Mouse (Mus musculus) lung, postnatal 0 days (tissue): ENCODE results near the gene Siva1. TPM values are rescaled to one million over a fixed set of nuclear protein-coding genes. Genes with fewer than 3 reads are reported as not detected.

Source experiments
- ATAC-seq: fragments of 200-750 bp; cut with Nextera tagmentation; 2 replicates; pipeline ENCODE4 v1.8.0; 2017; ENCODE audit warnings: moderate library complexity
- DNase-seq: peaks from one replicate; pipeline ENCODE4 v3.0.0-alpha.2; 2016; ENCODE audit warnings: low spot score
- H3K27ac ChIP-seq: fragments of 300-500 bp; sonication (generic); 2 replicates; pipeline ENCODE4 v1.5.1; 2014; ENCODE audit warnings: antibody characterized with exemption, mild to moderate bottlenecking, low read length, mixed read lengths
- H3K27me3 ChIP-seq: fragments of 300-500 bp; sonication (generic); replicated peaks from 2 replicates; pipeline ENCODE4 v1.6.1; 2014; ENCODE audit warnings: low read length, mixed read lengths; ENCODE audit not compliant: insufficient read depth
- H3K36me3 ChIP-seq: fragments of 300-500 bp; sonication (generic); 2 replicates; pipeline ENCODE4 v1.6.1; 2014; ENCODE audit warnings: low read length, mixed read lengths; ENCODE audit not compliant: insufficient read depth
- H3K4me1 ChIP-seq: fragments of 300-500 bp; sonication (generic); 2 replicates; pipeline ENCODE4 v1.6.1; 2014; ENCODE audit warnings: antibody characterized with exemption, low read depth, low read length, mixed read lengths; ENCODE audit not compliant: insufficient read depth
- H3K4me2 ChIP-seq: fragments of 300-500 bp; sonication (generic); replicated peaks from 2 replicates; pipeline ENCODE4 v1.6.1; 2014; ENCODE audit warnings: low read depth, mild to moderate bottlenecking, low read length, moderate library complexity, mixed read lengths
- H3K4me3 ChIP-seq: fragments of 300-500 bp; sonication (generic); 2 replicates; pipeline ENCODE4 v1.5.1; 2014; ENCODE audit warnings: low read depth, low read length
- H3K9ac ChIP-seq: fragments of 300-500 bp; sonication (generic); replicated peaks from 2 replicates; pipeline ENCODE4 v1.6.1; 2014; ENCODE audit warnings: low read depth, mild to moderate bottlenecking
- H3K9me3 ChIP-seq: fragments of 300-500 bp; sonication (generic); 2 replicates; pipeline ENCODE4 v1.6.1; 2016; ENCODE audit warnings: low read length, mixed read lengths
- CTCF ChIP-seq: IDR thresholded peaks from 2 replicates; pipeline ENCODE4 v1.5.1; 2016; ENCODE audit warnings: antibody characterized with exemption, mild to moderate bottlenecking
- EP300 ChIP-seq: IDR thresholded peaks from 2 replicates; pipeline ENCODE4 v1.6.1; 2016; ENCODE audit warnings: antibody characterized with exemption, mild to moderate bottlenecking, control low read depth
- WGBS: fragments of 180-500 bp; shearing (Covaris S2); extraction: QIAGEN DNeasy Blood & Tissue Kit; methylation state at CpG from one replicate; pipeline ENCODE4 v1.1.7; 2014; 5-methylcytosine and 5-hydroxymethylcytosine counted together
- polyA plus RNA-seq: library from polyadenylated mRNA; unstranded; fragments of >200 nt; fragmentation: Nextera tagmentation; extraction: Ambion mirVana; gene quantifications from 2 replicates; pipeline ENCODE4 v1.2.1, GENCODE M21; 2015

Gene Siva1
- polyA plus RNA-seq, 1 experiment from 2014 or later = 152 TPM

GRCm38 (mm10) chr12:112664656-112665055 lies 20.2 kb downstream of the Siva1 start:
- Histone ChIP-seq H3K36me3 (peaks cover 15% of the 10 kb centered on the region), H3K4me3 (no peak overlapping the region), H3K9me3 (no peaks in the 10 kb centered on the region), H3K4me2 (no peak overlapping the region), H3K4me1 (peaks cover 58% of the 10 kb centered on the region), H3K9ac (no peak overlapping the region), H3K27me3 (no peaks in the 10 kb centered on the region), H3K27ac (peak overlapping the region; percentile 34)
- ATAC-seq (no peak), DNase-seq (no peak)
- TF ChIP-seq CTCF (no peak), EP300 (no peak)
- WGBS = 41% methylated on average over 5 of the region's 5 CpGs

GRCm38 (mm10) chr12:112665445-112665844 lies 21.0 kb downstream of the Siva1 start:
- no peak overlapping the region for H3K4me3 ChIP-seq
- ATAC-seq (peak; percentile 48), DNase-seq (peak; percentile 87)
- peaks cover 60% of the 10 kb centered on the region for H3K4me1 ChIP-seq
- H3K4me2 ChIP-seq = 0 out of 2 replicates have a peak overlapping the region, but pooled peaks have one; percentile 5
- H3K9me3 ChIP-seq = no peaks in the 10 kb centered on the region
- H3K27me3 ChIP-seq = no peaks in the 10 kb centered on the region
- peak overlapping the region; percentile 57 for H3K27ac ChIP-seq
- H3K36me3 ChIP-seq = peaks cover 16% of the 10 kb centered on the region
- TF ChIP-seq CTCF (peak; percentile 15; the same call in 1 of the 2 replicates), EP300 (no peak)
- no peak overlapping the region for H3K9ac ChIP-seq
- 10% methylated on average over 18 of the region's 18 CpGs for WGBS

DNA sequence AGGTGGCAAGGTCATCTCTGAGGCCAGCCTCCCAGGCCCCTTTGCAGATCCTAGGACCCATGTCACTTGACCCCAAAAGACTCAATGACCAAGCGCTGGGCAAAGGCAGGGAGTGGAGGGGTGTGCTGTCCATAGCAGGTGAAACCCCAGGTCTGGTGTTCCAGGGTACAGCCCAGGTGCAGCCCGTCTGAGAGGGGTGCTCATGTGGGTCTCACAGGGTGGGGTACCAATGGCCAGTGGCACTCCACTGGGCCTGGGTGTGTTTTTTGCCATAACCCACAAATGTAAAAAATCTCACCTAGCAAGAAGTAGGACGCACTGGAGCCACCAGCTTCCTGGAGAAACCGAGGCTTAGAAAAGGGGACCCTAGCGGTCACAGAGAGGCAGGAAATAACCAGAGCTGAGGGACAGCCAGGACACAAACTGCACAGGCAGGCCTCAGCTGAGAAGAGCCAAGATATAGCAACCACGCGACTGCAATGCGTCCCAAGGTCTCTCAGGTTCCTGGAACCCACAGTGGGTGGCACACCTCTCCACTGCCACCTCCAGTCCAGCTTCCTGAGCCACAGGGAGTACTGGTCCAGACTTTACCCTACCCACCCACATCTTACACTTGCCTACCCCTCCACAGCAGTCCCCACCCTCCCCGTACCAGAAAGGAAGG lies 21.5 kb downstream of the Siva1 start:
- Histone ChIP-seq H3K4me1 (peaks cover 64% of the 10 kb centered on the region), H3K9me3 (no peaks in the 10 kb centered on the region), H3K4me3 (no peak overlapping the region), H3K4me2 (0 out of 2 replicates have a peak overlapping the region, but pooled peaks have one; percentile 5), H3K27me3 (no peaks in the 10 kb centered on the region), H3K36me3 (peaks cover 16% of the 10 kb centered on the region), H3K9ac (no peak overlapping the region), H3K27ac (peak overlapping the region; percentile 57)
- DNase-seq (no peak), ATAC-seq (no peak)
- WGBS = 58% methylated on average over 8 of the region's 9 CpGs
- TF ChIP-seq CTCF (no peak; the same call in 1 of the 2 replicates), EP300 (no peak)

DNA sequence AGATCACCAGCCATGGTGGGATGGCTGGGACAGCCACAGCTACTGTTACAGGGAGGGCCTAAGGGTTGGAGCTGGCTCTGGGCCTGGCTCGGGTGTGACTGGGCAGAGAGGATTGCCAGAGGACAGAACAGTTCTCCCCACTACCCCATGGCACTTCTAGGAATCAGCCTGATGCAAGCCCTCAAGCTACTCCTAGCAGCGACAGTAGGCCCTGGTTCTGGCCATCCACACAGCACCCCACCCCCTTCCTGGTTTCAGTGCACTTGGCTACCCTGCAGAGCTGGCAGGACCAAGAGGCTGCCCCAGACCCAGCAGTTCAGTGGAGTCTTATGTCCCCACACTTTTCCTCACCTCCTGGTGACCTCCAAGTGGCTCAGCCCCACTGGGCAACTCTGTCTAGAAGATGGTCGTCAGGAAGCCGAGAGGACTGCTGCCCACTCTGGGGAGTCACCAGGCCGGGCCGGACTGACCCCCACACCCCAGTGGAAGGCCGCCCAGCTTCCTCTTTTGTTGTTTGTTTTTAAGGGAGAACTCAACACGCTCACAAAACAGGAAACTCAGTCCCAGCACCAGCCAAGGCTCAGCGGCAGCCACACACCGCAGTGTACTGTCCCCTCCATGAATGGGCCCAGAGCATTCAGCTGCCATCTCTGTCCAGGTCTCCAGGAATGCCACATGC lies 23.3 kb downstream of the Siva1 start:
- Histone ChIP-seq H3K4me1 (peaks cover 71% of the 10 kb centered on the region), H3K9me3 (no peaks in the 10 kb centered on the region), H3K27me3 (no peaks in the 10 kb centered on the region), H3K4me2 (peak overlapping the region; percentile 8; the same call in 1 of the 2 replicates), H3K36me3 (peaks cover 13% of the 10 kb centered on the region), H3K27ac (peak overlapping the region; percentile 60), H3K9ac (no peak overlapping the region), H3K4me3 (no peak overlapping the region)
- DNase-seq (peak; percentile 50), ATAC-seq (peak; percentile 11)
- TF ChIP-seq EP300 = no peak
- no peak for TF ChIP-seq CTCF
- WGBS = 37% methylated on average over 10 of the region's 10 CpGs

GRCm38 (mm10) chr12:112670718-112671393 lies 26.4 kb downstream of the Siva1 start:
- Histone ChIP-seq H3K9me3 (no peaks in the 10 kb centered on the region), H3K4me2 (peak overlapping the region; percentile 90), H3K27ac (0 out of 2 replicates have a peak overlapping the region, but pooled peaks have one; percentile 20), H3K36me3 (peaks cover 13% of the 10 kb centered on the region), H3K4me1 (peaks cover 50% of the 10 kb centered on the region), H3K4me3 (no peak overlapping the region), H3K27me3 (no peaks in the 10 kb centered on the region), H3K9ac (no peak overlapping the region; the same call in 1 of the 2 replicates)
- ATAC-seq = peak; percentile 8
- no peak for TF ChIP-seq CTCF
- no peak for TF ChIP-seq EP300
- WGBS = 18% methylated on average over 7 of the region's 9 CpGs
- peak; percentile 48 for DNase-seq

DNA sequence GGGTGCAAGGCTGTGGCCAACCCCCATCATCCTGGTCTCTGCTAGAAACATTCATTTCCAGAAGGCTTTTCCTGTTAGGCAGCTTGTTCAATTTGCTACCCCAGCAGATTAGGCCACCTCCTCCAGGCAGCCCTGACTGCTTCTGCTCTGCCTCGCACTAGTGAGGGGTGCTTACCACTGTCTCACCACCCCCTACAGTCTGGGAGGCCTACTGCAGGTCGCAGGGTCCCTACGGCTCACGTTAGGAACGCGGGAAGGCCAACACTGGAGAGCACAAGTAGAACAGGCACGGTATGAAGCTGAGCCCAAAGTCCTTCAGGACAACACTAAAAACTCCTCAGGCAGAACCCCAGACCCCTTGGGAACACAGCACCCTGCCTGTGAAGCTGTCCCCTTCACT lies 27.4 kb downstream of the Siva1 start:
- Histone ChIP-seq H3K9ac (0 out of 2 replicates have a peak overlapping the region, but pooled peaks have one; percentile 5), H3K4me2 (peak overlapping the region; percentile 90), H3K27me3 (no peaks in the 10 kb centered on the region), H3K4me1 (peaks cover 45% of the 10 kb centered on the region), H3K9me3 (no peaks in the 10 kb centered on the region), H3K27ac (0 out of 2 replicates have a peak overlapping the region, but pooled peaks have one; percentile 20), H3K36me3 (peaks cover 13% of the 10 kb centered on the region), H3K4me3 (no peak overlapping the region)
- no peak for ATAC-seq
- 52% methylated on average over 7 of the region's 7 CpGs for WGBS
- DNase-seq = no peak
- no peak for TF ChIP-seq EP300
- TF ChIP-seq CTCF = peak; percentile 59
